Mouse (Mus musculus): ENCODE data around the gene Bptf. TPM values are rescaled to one million over a fixed set of nuclear protein-coding genes. Genes with fewer than 3 reads are reported as not detected.
A peak's percentile ranks its signal among the peaks of the same experiment; 100 is the strongest.

Bptf gene
- polyA plus RNA-seq, 2 experiments: 38.4 to 49.1 TPM

- H3K27ac ChIP-seq (replicated peaks; ENCODE audit: low read depth, low read length): no peak overlapping the region
- no peak for ATAC-seq (ENCODE audit: low FRiP score, low read depth)
- no peak for DNase-seq (ENCODE audit: low spot score)
- no peak for TF ChIP-seq POLR2A (IDR thresholded peaks at IDR 0.05; ENCODE audit: borderline replicate concordance, extremely low read depth, insufficient read depth, insufficient read length)
- no peaks in the 10 kb centered on the region for H3K4me1 ChIP-seq (ENCODE audit: control insufficient read depth, insufficient read depth, low read length)
- 97% methylated on average over 4 of the region's 4 CpGs for WGBS
- no peaks in the 10 kb centered on the region for H3K27me3 ChIP-seq (ENCODE audit: control insufficient read depth, insufficient read depth, low read length)
- no peaks in the 10 kb centered on the region for H3K9me3 ChIP-seq (ENCODE audit: control insufficient read depth, low read length)
- no peak overlapping the region for H3K4me2 ChIP-seq (replicated peaks; ENCODE audit: low read depth, low read length, severe bottlenecking)
- H3K9ac ChIP-seq (ENCODE audit: low read depth, low read length, severe bottlenecking): no peak overlapping the region
- H3K36me3 ChIP-seq (ENCODE audit: control insufficient read depth, insufficient read depth, low read length): peaks cover 69% of the 10 kb centered on the region
- no peak overlapping the region for H3K4me3 ChIP-seq (replicated peaks; ENCODE audit: low read length)
Observed at GRCm38 (mm10) chr11:107045546-107045945, 86.4 kb downstream of the Bptf start.

GRCm38 (mm10) chr11:107044321-107044720 lies 87.6 kb downstream of the Bptf start:
- H3K9me3 ChIP-seq (ENCODE audit: control insufficient read depth, low read length): no peaks in the 10 kb centered on the region
- DNase-seq (ENCODE audit: low spot score) (peak; percentile 84), ATAC-seq (ENCODE audit: low FRiP score, low read depth) (no peak)
- H3K36me3 ChIP-seq (ENCODE audit: control insufficient read depth, insufficient read depth, low read length): peaks cover 82% of the 10 kb centered on the region
- no peaks in the 10 kb centered on the region for H3K27me3 ChIP-seq (ENCODE audit: control insufficient read depth, insufficient read depth, low read length)
- H3K4me1 ChIP-seq (ENCODE audit: control insufficient read depth, insufficient read depth, low read length): no peaks in the 10 kb centered on the region
- H3K4me3 ChIP-seq (replicated peaks; ENCODE audit: low read length): no peak overlapping the region
- H3K9ac ChIP-seq (ENCODE audit: low read depth, low read length, severe bottlenecking): no peak overlapping the region
- 61% methylated on average over 5 of the region's 5 CpGs for WGBS
- TF ChIP-seq POLR2A (IDR thresholded peaks at IDR 0.05; ENCODE audit: borderline replicate concordance, extremely low read depth, insufficient read depth, insufficient read length): no peak
- H3K4me2 ChIP-seq (replicated peaks; ENCODE audit: low read depth, low read length, severe bottlenecking): no peak overlapping the region
- no peak overlapping the region for H3K27ac ChIP-seq (replicated peaks; ENCODE audit: low read depth, low read length)

GRCm38 (mm10) chr11:107043361-107043760 lies 88.6 kb downstream of the Bptf start:
- H3K27ac ChIP-seq (replicated peaks; ENCODE audit: low read depth, low read length): no peak overlapping the region
- DNase-seq (ENCODE audit: low spot score): no peak
- no peaks in the 10 kb centered on the region for H3K4me1 ChIP-seq (ENCODE audit: control insufficient read depth, insufficient read depth, low read length)
- H3K36me3 ChIP-seq (ENCODE audit: control insufficient read depth, insufficient read depth, low read length): peaks cover 91% of the 10 kb centered on the region
- no peak overlapping the region for H3K9ac ChIP-seq (ENCODE audit: low read depth, low read length, severe bottlenecking)
- ATAC-seq (ENCODE audit: low FRiP score, low read depth): no peak
- no peak overlapping the region for H3K4me3 ChIP-seq (replicated peaks; ENCODE audit: low read length)
- 93% methylated on average over 11 of the region's 11 CpGs for WGBS
- H3K27me3 ChIP-seq (ENCODE audit: control insufficient read depth, insufficient read depth, low read length): no peaks in the 10 kb centered on the region
- no peak for TF ChIP-seq POLR2A (IDR thresholded peaks at IDR 0.05; ENCODE audit: borderline replicate concordance, extremely low read depth, insufficient read depth, insufficient read length)
- no peak overlapping the region for H3K4me2 ChIP-seq (replicated peaks; ENCODE audit: low read depth, low read length, severe bottlenecking)
- H3K9me3 ChIP-seq (ENCODE audit: control insufficient read depth, low read length): no peaks in the 10 kb centered on the region

- Histone ChIP-seq H3K4me1 (ENCODE audit: control insufficient read depth, insufficient read depth, low read length) (no peaks in the 10 kb centered on the region), H3K36me3 (ENCODE audit: control insufficient read depth, insufficient read depth, low read length) (peaks cover 90% of the 10 kb centered on the region), H3K9me3 (ENCODE audit: control insufficient read depth, low read length) (no peaks in the 10 kb centered on the region), H3K27ac (replicated peaks; ENCODE audit: low read depth, low read length) (no peak overlapping the region), H3K27me3 (ENCODE audit: control insufficient read depth, insufficient read depth, low read length) (no peaks in the 10 kb centered on the region), H3K4me2 (replicated peaks; ENCODE audit: low read depth, low read length, severe bottlenecking) (no peak overlapping the region), H3K4me3 (replicated peaks; ENCODE audit: low read length) (no peak overlapping the region), H3K9ac (ENCODE audit: low read depth, low read length, severe bottlenecking) (no peak overlapping the region)
- TF ChIP-seq POLR2A (IDR thresholded peaks at IDR 0.05; ENCODE audit: borderline replicate concordance, extremely low read depth, insufficient read depth, insufficient read length): no peak
- no peak for DNase-seq (ENCODE audit: low spot score)
- WGBS: 89% methylated on average over 3 of the region's 3 CpGs
- no peak for ATAC-seq (ENCODE audit: low FRiP score, low read depth)
Observed at GRCm38 (mm10) chr11:107041396-107041795, 90.5 kb downstream of the Bptf start.

GRCm38 (mm10) chr11:107039417-107039816 lies 92.5 kb downstream of the Bptf start:
- H3K36me3 ChIP-seq (ENCODE audit: control insufficient read depth, insufficient read depth, low read length): peaks cover 82% of the 10 kb centered on the region

More at GRCm38 (mm10) chr11:107039417-107039816, 92.5 kb downstream of the Bptf start:
- Histone ChIP-seq H3K27me3 (ENCODE audit: control insufficient read depth, insufficient read depth, low read length) (no peaks in the 10 kb centered on the region), H3K9me3 (ENCODE audit: control insufficient read depth, low read length) (no peaks in the 10 kb centered on the region), H3K4me3 (replicated peaks; ENCODE audit: low read length) (no peak overlapping the region), H3K4me1 (ENCODE audit: control insufficient read depth, insufficient read depth, low read length) (no peaks in the 10 kb centered on the region), H3K4me2 (replicated peaks; ENCODE audit: low read depth, low read length, severe bottlenecking) (no peak overlapping the region), H3K9ac (ENCODE audit: low read depth, low read length, severe bottlenecking) (no peak overlapping the region), H3K27ac (replicated peaks; ENCODE audit: low read depth, low read length) (no peak overlapping the region)
- WGBS: 96% methylated on average over 5 of the region's 5 CpGs
- DNase-seq (ENCODE audit: low spot score): no peak
- no peak for ATAC-seq (ENCODE audit: low FRiP score, low read depth)
- no peak for TF ChIP-seq POLR2A (IDR thresholded peaks at IDR 0.05; ENCODE audit: borderline replicate concordance, extremely low read depth, insufficient read depth, insufficient read length)
